ENCODE assay signal across 20 mouse cellular contexts in the genomic region with DNA sequence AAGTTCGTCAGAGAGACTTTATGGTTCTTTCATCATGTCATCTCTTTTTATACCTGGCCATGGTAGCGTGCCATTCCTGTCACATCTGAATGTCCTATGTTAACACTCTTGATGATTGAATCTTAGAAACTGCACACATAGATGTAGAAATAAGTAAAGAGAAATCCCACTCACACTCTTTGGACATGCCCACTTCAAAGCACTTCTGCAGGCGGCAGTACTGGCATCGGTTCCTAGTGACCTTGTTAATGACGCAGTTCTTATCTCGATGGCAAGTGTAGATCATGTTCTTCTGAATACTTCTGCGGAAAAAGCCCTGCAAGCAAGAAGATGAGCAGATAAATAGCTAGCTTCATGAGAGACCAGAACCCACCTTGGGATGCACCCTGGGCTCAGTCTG.
DNase-seq lines count a peak whose midpoint lies in the region; ATAC-seq and TF ChIP-seq lines count a peak whose summit lies in the region.
"Had no signal": no experiment of that assay in that cellular context is flagged by ENCODE, and none has a peak within 500 bp of the region (broad histone marks: within the 10 kb centered on the region; RNA-seq: fewer than 3 reads in every experiment).

No protein-coding gene starts in this region.

- WGBS in liver, embryonic 12.5 days (ENCODE audit: insufficient replicate concordance), result 76% methylated on average over 7 of the region's 7 CpGs

- H3K4me3 ChIP-seq in layer of hippocampus, adult 2 months, result no peak overlapping the region
- no peak overlapping the region for H3K4me3 ChIP-seq in liver, embryonic 12.5 days
- H3K4me3 ChIP-seq: embryonic facial prominence, embryonic 13.5 days; forebrain, embryonic 12.5 days; heart, adult 2 months; heart, embryonic 15.5 days; hindbrain, embryonic 10.5 days; intestine, embryonic 15.5 days had no signal

- H3K4me2 ChIP-seq in liver, embryonic 12.5 days, result no peak overlapping the region
- H3K4me2 ChIP-seq: embryonic facial prominence, embryonic 13.5 days; forebrain, embryonic 12.5 days; heart, embryonic 11.5 days; heart, embryonic 15.5 days; hindbrain, embryonic 14.5 days; intestine, embryonic 15.5 days had no signal

- no peak for TF ChIP-seq CTCF in layer of hippocampus, adult 2 months (conservative IDR thresholded peaks at IDR 0.05)

- no peaks in the 10 kb centered on the region for H3K4me1 ChIP-seq in liver, embryonic 12.5 days
- H3K4me1 ChIP-seq: forebrain, embryonic 12.5 days; hindbrain, embryonic 10.5 days; intestine, embryonic 15.5 days had no signal

- peaks cover 6% of the 10 kb centered on the region; the same call in 1 of the 2 replicates for H3K36me3 ChIP-seq in liver, embryonic 12.5 days
- H3K36me3 ChIP-seq: forebrain, embryonic 12.5 days; hindbrain, embryonic 10.5 days had no signal

- H3K27ac ChIP-seq in layer of hippocampus, adult 2 months, result no peak overlapping the region
- no peak overlapping the region for H3K27ac ChIP-seq in liver, embryonic 12.5 days
- H3K27ac ChIP-seq: embryonic facial prominence, embryonic 13.5 days; forebrain, embryonic 12.5 days; heart, adult 2 months; heart, embryonic 15.5 days; hindbrain, embryonic 10.5 days; hindbrain, embryonic 14.5 days; intestine, embryonic 15.5 days had no signal

- H3K9me3 ChIP-seq in liver, embryonic 12.5 days (replicated peaks), result no peaks in the 10 kb centered on the region
- H3K9me3 ChIP-seq: embryonic facial prominence, embryonic 13.5 days; forebrain, embryonic 12.5 days; heart, embryonic 15.5 days; hindbrain, embryonic 10.5 days; intestine, embryonic 15.5 days had no signal

- H3K27me3 ChIP-seq in liver, embryonic 12.5 days (replicated peaks), result no peaks in the 10 kb centered on the region
- H3K27me3 ChIP-seq: embryonic facial prominence, embryonic 13.5 days; forebrain, embryonic 12.5 days; heart, embryonic 15.5 days; intestine, embryonic 15.5 days had no signal

- no peak for ATAC-seq in liver, embryonic 12.5 days
- ATAC-seq: forebrain, embryonic 16.5 days; intestine, embryonic 15.5 days had no signal

- DNase-seq in adrenal gland, adult 2 months, result peak; percentile 44
- no peak for DNase-seq in adrenal gland, postnatal 4 days (ENCODE audit: low spot score in 2 of 2)
- peak; percentile 26 for DNase-seq in adrenal gland, adult 8-10 months
- DNase-seq in adrenal gland, postnatal 25 days, result peak; percentile 18
- peak; percentile 20 for DNase-seq in lung, postnatal 14 days
- no peak for DNase-seq in cerebellum, adult 9-11 months
- DNase-seq in layer of hippocampus, adult 2 months (ENCODE audit: low spot score in 2 of 2), result no peak
- DNase-seq: cerebellum, adult 11-12 months; cerebellum, adult 9-10 months; cerebellum, postnatal 36 days; heart, adult 2 months had no signal

- no peak overlapping the region for H3K9ac ChIP-seq in liver, embryonic 12.5 days
- H3K9ac ChIP-seq: embryonic facial prominence, embryonic 13.5 days; forebrain, embryonic 12.5 days; heart, embryonic 15.5 days; hindbrain, embryonic 14.5 days; intestine, embryonic 15.5 days had no signal

Comparison
In these comparisons a context has a peak if more than half of its experiments do, and no peak if none do; other contexts are left out.
1. DNase-seq: peak in adrenal gland, adult 2 months (single experiment), adrenal gland, adult 8-10 months (single experiment), adrenal gland, postnatal 25 days (single experiment) and lung, postnatal 14 days (single experiment); none in adrenal gland, postnatal 4 days (0 of 2), cerebellum, adult 9-11 months (single experiment) and layer of hippocampus, adult 2 months (0 of 2).